Mouse (Mus musculus): ENCODE results near the gene Plppr1. TPM values are rescaled to one million over a fixed set of nuclear protein-coding genes. Genes with fewer than 3 reads are reported as not detected.

Plppr1 gene
- polyA plus RNA-seq, 1 experiment from 2014 or later: 24.1 TPM

DNA sequence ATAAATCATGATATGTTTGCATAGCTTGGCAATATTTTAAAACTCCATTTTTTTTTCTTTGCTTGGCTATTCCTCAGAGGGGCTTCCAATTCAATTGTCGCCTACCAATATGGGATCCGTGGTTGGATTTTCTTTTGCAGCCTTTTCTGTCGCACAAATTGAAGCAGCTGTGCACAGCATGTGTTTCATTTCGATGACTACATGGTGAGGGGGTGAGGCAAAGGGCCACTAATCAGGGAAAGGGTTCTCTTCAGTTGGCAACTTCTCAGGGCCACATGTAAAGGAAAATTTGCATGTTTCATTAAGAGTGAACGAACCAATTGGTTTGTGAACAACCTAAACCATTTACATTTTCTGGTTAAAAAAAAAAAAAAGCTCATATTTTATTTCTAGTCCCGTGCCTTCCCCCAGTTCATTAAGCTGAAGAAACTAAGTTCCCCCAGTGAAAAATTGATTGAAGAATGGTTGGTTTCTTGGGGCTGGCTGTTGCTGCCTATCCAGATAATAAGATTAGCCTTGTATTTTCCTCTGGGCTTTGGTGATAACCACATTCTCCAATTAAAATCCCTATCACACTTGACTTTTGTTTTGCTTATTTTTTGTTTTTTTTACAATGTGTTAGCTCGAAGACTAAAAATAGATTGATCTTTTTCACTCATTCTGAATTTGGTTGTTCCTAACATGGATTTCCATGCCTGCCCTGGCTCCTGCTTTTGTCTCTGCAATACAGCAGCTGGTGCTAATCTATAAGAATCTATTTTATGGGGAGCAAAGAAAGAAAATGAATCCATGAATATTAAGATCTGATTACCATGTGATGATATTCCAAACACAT is 43.1 kb downstream of the Plppr1 start:
- no peak overlapping the region for H3K4me2 ChIP-seq (ENCODE audit: low read depth)
- H3K9ac ChIP-seq (ENCODE audit: low read length): no peak overlapping the region
- ATAC-seq (ENCODE audit: insufficient read depth, low FRiP score, low TSS enrichment) (peak; percentile 35), DNase-seq (ENCODE audit: low spot score) (peak; percentile 21)
- H3K4me1 ChIP-seq (ENCODE audit: control insufficient read depth, insufficient read depth, low read length): 0 out of 2 replicates have a peak, but pooled peaks cover 3% of the 10 kb centered on the region
- 45% methylated on average over 7 of the region's 7 CpGs for WGBS
- no peaks in the 10 kb centered on the region for H3K9me3 ChIP-seq (ENCODE audit: control insufficient read depth, low read length)
- H3K27ac ChIP-seq (ENCODE audit: low read depth, low read length): peak overlapping the region; percentile 17; the same call in 1 of the 2 replicates
- H3K27me3 ChIP-seq (ENCODE audit: control insufficient read depth, insufficient read depth, low read length): no peaks in the 10 kb centered on the region
- no peak overlapping the region for H3K4me3 ChIP-seq (ENCODE audit: low read depth, low read length)
- H3K36me3 ChIP-seq (ENCODE audit: control insufficient read depth, insufficient read depth, low read length): no peaks in the 10 kb centered on the region

DNA sequence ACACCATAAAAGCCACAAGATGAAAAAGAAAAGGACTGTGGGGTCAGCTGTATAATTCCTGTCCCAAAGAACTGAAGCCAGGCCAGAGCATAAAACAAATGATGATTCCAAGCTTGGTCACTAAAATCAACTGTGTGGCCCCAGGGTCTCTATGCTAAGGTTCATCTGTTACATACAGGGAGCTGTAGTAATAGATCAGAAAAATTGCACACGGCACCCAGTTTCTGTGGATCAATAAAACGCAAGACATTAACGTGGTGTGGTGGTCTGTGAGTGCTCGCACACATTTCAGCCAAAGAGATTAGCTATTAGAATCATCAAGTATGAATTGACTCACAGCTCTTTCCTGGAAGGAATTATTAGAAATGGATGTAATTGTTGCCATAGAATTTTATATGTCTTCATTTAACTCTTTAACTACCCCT is 43.7 kb downstream of the Plppr1 start:
- WGBS: 66% methylated on average over 4 of the region's 4 CpGs
- no peak overlapping the region for H3K4me3 ChIP-seq (ENCODE audit: low read depth, low read length)
- ATAC-seq (ENCODE audit: insufficient read depth, low FRiP score, low TSS enrichment): 0 out of 2 replicates have a peak, but pooled peaks have one; percentile 26
- 0 out of 2 replicates have a peak, but pooled peaks cover 3% of the 10 kb centered on the region for H3K4me1 ChIP-seq (ENCODE audit: control insufficient read depth, insufficient read depth, low read length)
- H3K9ac ChIP-seq (ENCODE audit: low read length): no peak overlapping the region
- peak overlapping the region; percentile 11; the same call in 1 of the 2 replicates for H3K27ac ChIP-seq (ENCODE audit: low read depth, low read length)
- H3K36me3 ChIP-seq (ENCODE audit: control insufficient read depth, insufficient read depth, low read length): no peaks in the 10 kb centered on the region
- H3K27me3 ChIP-seq (ENCODE audit: control insufficient read depth, insufficient read depth, low read length): no peaks in the 10 kb centered on the region
- no peak overlapping the region for H3K4me2 ChIP-seq (ENCODE audit: low read depth)
- no peaks in the 10 kb centered on the region for H3K9me3 ChIP-seq (ENCODE audit: control insufficient read depth, low read length)
- DNase-seq (ENCODE audit: low spot score): peak; percentile 37

DNA sequence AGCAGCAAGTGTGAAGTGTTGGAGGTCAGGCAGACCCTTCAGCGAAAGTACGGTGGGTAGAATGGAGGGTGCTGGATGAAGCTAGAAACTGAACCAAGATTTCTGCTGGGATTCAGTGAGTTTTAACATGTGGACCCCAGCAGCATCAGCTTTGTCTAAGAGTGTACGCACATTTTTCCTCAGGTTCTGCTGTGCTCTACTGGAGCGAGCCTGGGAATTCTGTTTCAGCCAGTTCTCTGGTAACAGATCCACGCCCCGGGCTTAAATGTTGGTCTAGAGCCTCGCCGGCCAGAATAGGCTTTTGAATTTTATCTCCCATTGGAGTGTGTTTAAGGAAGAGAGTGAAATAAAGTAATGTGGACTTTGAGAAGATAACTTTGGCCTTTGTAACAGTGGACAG is 45.8 kb downstream of the Plppr1 start:
- Histone ChIP-seq H3K36me3 (ENCODE audit: control insufficient read depth, insufficient read depth, low read length) (no peaks in the 10 kb centered on the region), H3K4me2 (ENCODE audit: low read depth) (no peak overlapping the region), H3K4me1 (ENCODE audit: control insufficient read depth, insufficient read depth, low read length) (0 out of 2 replicates have a peak, but pooled peaks cover 3% of the 10 kb centered on the region), H3K9ac (ENCODE audit: low read length) (no peak overlapping the region), H3K9me3 (ENCODE audit: control insufficient read depth, low read length) (no peaks in the 10 kb centered on the region), H3K27ac (ENCODE audit: low read depth, low read length) (no peak overlapping the region), H3K27me3 (ENCODE audit: control insufficient read depth, insufficient read depth, low read length) (no peaks in the 10 kb centered on the region), H3K4me3 (ENCODE audit: low read depth, low read length) (no peak overlapping the region)
- no peak for ATAC-seq (ENCODE audit: insufficient read depth, low FRiP score, low TSS enrichment)
- whole genome bisulfite sequencing: 94% methylated on average over 8 of the region's 8 CpGs
- DNase-seq (ENCODE audit: low spot score): no peak

DNA sequence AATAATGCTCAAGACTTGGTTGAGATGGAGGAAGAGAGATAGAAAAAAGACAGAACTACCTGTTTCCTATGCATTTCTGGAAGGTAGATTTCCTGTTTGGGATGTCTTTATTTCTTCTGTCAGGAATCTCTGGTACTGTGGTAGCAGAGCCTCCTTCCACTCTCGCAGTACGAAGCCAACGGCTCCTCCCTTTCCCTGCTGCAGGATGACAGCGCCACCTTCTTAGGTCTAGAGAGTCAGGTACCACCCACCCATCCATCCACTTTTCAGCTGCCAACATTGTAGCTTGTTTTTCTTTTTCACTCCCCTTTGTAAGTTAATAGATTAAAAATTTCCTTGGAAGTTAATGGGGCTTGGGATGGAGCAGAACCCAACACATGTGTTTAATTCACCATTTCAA is 48.8 kb downstream of the Plppr1 start:
- no peaks in the 10 kb centered on the region for H3K27me3 ChIP-seq (ENCODE audit: control insufficient read depth, insufficient read depth, low read length)
- ATAC-seq (ENCODE audit: insufficient read depth, low FRiP score, low TSS enrichment): no peak
- DNase-seq (ENCODE audit: low spot score): no peak
- no peak overlapping the region for H3K4me2 ChIP-seq (ENCODE audit: low read depth)
- H3K27ac ChIP-seq (ENCODE audit: low read depth, low read length): no peak overlapping the region
- 75% methylated on average over 4 of the region's 4 CpGs for WGBS
- H3K4me3 ChIP-seq (ENCODE audit: low read depth, low read length): no peak overlapping the region
- H3K9ac ChIP-seq (ENCODE audit: low read length): no peak overlapping the region
- H3K36me3 ChIP-seq (ENCODE audit: control insufficient read depth, insufficient read depth, low read length): no peaks in the 10 kb centered on the region
- no peaks in the 10 kb centered on the region for H3K9me3 ChIP-seq (ENCODE audit: control insufficient read depth, low read length)
- no peaks in the 10 kb centered on the region for H3K4me1 ChIP-seq (ENCODE audit: control insufficient read depth, insufficient read depth, low read length)

DNA sequence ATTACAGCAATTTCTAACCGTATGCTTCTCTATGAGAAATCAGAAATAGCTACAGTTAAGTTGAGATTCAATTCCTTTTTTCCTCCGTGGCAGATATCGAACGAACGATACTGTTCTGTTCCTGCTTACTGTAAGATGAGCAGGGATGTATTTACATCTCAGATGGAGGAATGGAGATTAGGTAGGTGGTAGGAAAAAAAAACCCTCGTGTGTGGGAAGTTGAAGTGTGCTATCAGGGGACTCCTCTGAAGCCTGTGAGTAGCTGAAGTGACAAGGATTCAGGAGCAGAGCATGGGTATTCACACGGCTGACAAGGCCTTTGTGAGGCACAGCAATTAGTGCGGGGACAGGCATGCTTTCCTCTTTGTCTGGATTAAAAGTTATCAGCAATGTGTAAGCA is 49.3 kb downstream of the Plppr1 start:
- H3K4me1 ChIP-seq (ENCODE audit: control insufficient read depth, insufficient read depth, low read length): no peaks in the 10 kb centered on the region
- no peaks in the 10 kb centered on the region for H3K36me3 ChIP-seq (ENCODE audit: control insufficient read depth, insufficient read depth, low read length)
- no peaks in the 10 kb centered on the region for H3K27me3 ChIP-seq (ENCODE audit: control insufficient read depth, insufficient read depth, low read length)
- H3K27ac ChIP-seq (ENCODE audit: low read depth, low read length): no peak overlapping the region
- H3K9ac ChIP-seq (ENCODE audit: low read length): no peak overlapping the region
- H3K9me3 ChIP-seq (ENCODE audit: control insufficient read depth, low read length): no peaks in the 10 kb centered on the region
- H3K4me3 ChIP-seq (ENCODE audit: low read depth, low read length): no peak overlapping the region
- DNase-seq (ENCODE audit: low spot score): no peak
- WGBS: 84% methylated on average over 8 of the region's 8 CpGs
- no peak for ATAC-seq (ENCODE audit: insufficient read depth, low FRiP score, low TSS enrichment)
- no peak overlapping the region for H3K4me2 ChIP-seq (ENCODE audit: low read depth)

DNA sequence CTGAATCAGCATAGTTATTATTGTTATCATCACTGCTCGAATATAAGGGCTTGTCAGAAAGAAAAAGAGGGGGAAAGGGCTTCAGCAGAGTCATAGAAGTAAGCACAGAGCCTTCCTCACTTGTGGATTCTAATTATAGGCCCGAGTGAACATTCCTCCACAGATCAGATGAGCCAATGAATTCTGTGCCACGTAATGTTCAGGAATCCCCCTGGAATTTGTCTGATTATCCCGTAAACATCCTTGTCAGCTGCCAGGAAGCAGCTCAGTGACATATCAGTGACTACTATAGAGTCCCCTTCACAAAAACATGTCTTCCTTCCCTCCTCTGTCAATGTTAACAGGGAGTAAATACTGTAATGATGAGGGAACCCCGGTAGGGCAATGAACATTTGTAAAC is 50.9 kb downstream of the Plppr1 start:
- Histone ChIP-seq H3K4me3 (ENCODE audit: low read depth, low read length) (no peak overlapping the region), H3K4me2 (ENCODE audit: low read depth) (no peak overlapping the region), H3K27me3 (ENCODE audit: control insufficient read depth, insufficient read depth, low read length) (no peaks in the 10 kb centered on the region), H3K4me1 (ENCODE audit: control insufficient read depth, insufficient read depth, low read length) (no peaks in the 10 kb centered on the region), H3K36me3 (ENCODE audit: control insufficient read depth, insufficient read depth, low read length) (no peaks in the 10 kb centered on the region), H3K27ac (ENCODE audit: low read depth, low read length) (no peak overlapping the region), H3K9me3 (ENCODE audit: control insufficient read depth, low read length) (no peaks in the 10 kb centered on the region), H3K9ac (ENCODE audit: low read length) (no peak overlapping the region)
- no peak for ATAC-seq (ENCODE audit: insufficient read depth, low FRiP score, low TSS enrichment)
- 65% methylated on average over 5 of the region's 5 CpGs for WGBS
- DNase-seq (ENCODE audit: low spot score): no peak

DNA sequence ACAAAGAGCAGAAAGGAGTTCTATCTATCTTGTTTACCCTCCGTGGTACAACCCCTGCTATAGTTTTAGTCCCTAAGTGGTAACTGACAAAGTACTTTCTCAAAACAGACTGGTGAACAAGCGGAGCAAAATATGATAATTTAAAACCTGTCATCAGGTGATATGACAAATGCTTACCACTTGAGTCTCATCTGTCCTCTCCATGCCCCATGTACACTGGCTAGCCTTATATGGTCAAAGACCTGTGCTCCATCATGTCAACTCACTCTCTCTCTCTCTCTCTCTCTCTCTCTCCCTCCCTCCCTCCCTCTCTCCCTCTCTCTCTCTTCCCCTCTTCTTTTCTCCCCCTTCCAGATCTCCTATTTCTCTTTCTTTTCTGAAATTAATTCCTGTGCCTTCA is 59.8 kb downstream of the Plppr1 start:
- H3K27me3 ChIP-seq (ENCODE audit: control insufficient read depth, insufficient read depth, low read length): no peaks in the 10 kb centered on the region
- DNase-seq (ENCODE audit: low spot score) (no peak), ATAC-seq (ENCODE audit: insufficient read depth, low FRiP score, low TSS enrichment) (no peak)
- H3K4me3 ChIP-seq (ENCODE audit: low read depth, low read length): no peak overlapping the region
- H3K4me2 ChIP-seq (ENCODE audit: low read depth): no peak overlapping the region
- no peaks in the 10 kb centered on the region for H3K4me1 ChIP-seq (ENCODE audit: control insufficient read depth, insufficient read depth, low read length)
- H3K9ac ChIP-seq (ENCODE audit: low read length): no peak overlapping the region
- WGBS: 80% methylated on average over 2 of the region's 2 CpGs
- no peaks in the 10 kb centered on the region for H3K9me3 ChIP-seq (ENCODE audit: control insufficient read depth, low read length)
- H3K27ac ChIP-seq (ENCODE audit: low read depth, low read length): no peak overlapping the region
- no peaks in the 10 kb centered on the region for H3K36me3 ChIP-seq (ENCODE audit: control insufficient read depth, insufficient read depth, low read length)

DNA sequence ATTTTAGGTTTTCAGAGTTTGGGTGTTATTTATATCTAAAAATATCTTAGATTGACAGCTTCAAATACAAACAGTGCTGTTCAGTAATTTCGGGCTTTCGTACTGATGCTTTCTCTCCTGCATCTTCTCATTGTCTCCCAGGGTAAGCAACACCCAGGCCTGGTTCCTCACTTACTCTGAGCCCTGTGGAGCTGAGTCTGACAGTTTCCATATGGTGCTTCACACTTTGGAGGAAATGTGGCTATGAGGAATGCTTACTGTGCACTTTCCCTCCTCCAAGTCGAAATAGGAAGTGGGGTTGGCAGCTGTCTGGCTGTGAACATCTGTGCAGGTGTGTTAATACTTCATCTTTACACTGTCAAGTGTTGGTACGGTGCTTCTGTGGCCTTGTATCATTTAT is 85.7 kb downstream of the Plppr1 start:
- Histone ChIP-seq H3K4me2 (ENCODE audit: low read depth) (no peak overlapping the region), H3K27ac (ENCODE audit: low read depth, low read length) (no peak overlapping the region), H3K4me3 (ENCODE audit: low read depth, low read length) (no peak overlapping the region), H3K36me3 (ENCODE audit: control insufficient read depth, insufficient read depth, low read length) (no peaks in the 10 kb centered on the region), H3K4me1 (ENCODE audit: control insufficient read depth, insufficient read depth, low read length) (no peaks in the 10 kb centered on the region), H3K27me3 (ENCODE audit: control insufficient read depth, insufficient read depth, low read length) (no peaks in the 10 kb centered on the region), H3K9ac (ENCODE audit: low read length) (no peak overlapping the region), H3K9me3 (ENCODE audit: control insufficient read depth, low read length) (no peaks in the 10 kb centered on the region)
- DNase-seq (ENCODE audit: low spot score): no peak
- WGBS: 73% methylated on average over 4 of the region's 4 CpGs
- ATAC-seq (ENCODE audit: insufficient read depth, low FRiP score, low TSS enrichment): no peak

DNA sequence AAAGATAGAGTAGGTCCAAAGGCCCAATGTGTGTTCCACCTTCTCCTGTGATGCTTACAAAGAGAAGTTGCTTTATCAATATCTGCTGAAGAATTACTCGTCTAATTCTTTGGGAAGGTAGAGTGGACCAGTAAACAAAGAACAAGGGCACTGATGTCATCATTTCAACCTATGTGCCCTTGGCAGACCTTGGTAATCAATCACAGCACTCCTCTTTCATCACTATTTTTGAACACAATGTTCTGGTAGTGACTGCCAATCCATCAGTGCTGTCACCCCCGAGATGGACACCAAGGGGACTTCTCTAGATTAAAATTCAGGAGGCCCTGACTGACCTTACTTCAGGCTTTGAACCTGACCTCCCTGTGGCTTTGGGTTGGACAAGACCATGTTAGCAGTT is 89.7 kb downstream of the Plppr1 start:
- no peak overlapping the region for H3K4me3 ChIP-seq (ENCODE audit: low read depth, low read length)
- no peak for ATAC-seq (ENCODE audit: insufficient read depth, low FRiP score, low TSS enrichment)
- no peaks in the 10 kb centered on the region for H3K4me1 ChIP-seq (ENCODE audit: control insufficient read depth, insufficient read depth, low read length)
- no peaks in the 10 kb centered on the region for H3K9me3 ChIP-seq (ENCODE audit: control insufficient read depth, low read length)
- no peak overlapping the region for H3K4me2 ChIP-seq (ENCODE audit: low read depth)
- WGBS: 79% methylated on average over 2 of the region's 2 CpGs
- no peaks in the 10 kb centered on the region for H3K27me3 ChIP-seq (ENCODE audit: control insufficient read depth, insufficient read depth, low read length)
- DNase-seq (ENCODE audit: low spot score): no peak
- H3K27ac ChIP-seq (ENCODE audit: low read depth, low read length): no peak overlapping the region
- H3K36me3 ChIP-seq (ENCODE audit: control insufficient read depth, insufficient read depth, low read length): no peaks in the 10 kb centered on the region
- no peak overlapping the region for H3K9ac ChIP-seq (ENCODE audit: low read length)

All from neural tube, embryonic 11.5 days (tissue).